Mouse (Mus musculus) embryonic facial prominence, embryonic 12.5 days (tissue): Measurements from ENCODE around the gene Slc2a8. TPM values are rescaled to one million over a fixed set of nuclear protein-coding genes. Genes with fewer than 3 reads are reported as not detected.

Experiments
- ATAC-seq: fragments of 200-750 bp; cut with Nextera tagmentation; 2 replicates; pipeline ENCODE4 v1.8.0; 2017; ENCODE audit not compliant: insufficient number of reproducible peaks, insufficient read depth, low FRiP score, low TSS enrichment
- H3K27ac ChIP-seq: fragments of 300-500 bp; sonication (generic); 2 replicates; pipeline ENCODE4 v1.5.1; 2016; ENCODE audit warnings: mild to moderate bottlenecking
- H3K27me3 ChIP-seq: fragments of 300-500 bp; sonication (generic); 2 replicates; pipeline ENCODE4 v1.6.1; 2016; ENCODE audit warnings: mild to moderate bottlenecking, moderate library complexity
- H3K36me3 ChIP-seq: fragments of 300-500 bp; sonication (generic); 2 replicates; pipeline ENCODE4 v1.6.1; 2016; ENCODE audit warnings: mild to moderate bottlenecking
- H3K4me1 ChIP-seq: fragments of 300-500 bp; sonication (generic); 2 replicates; pipeline ENCODE4 v1.6.1; 2016
- H3K4me2 ChIP-seq: fragments of 300-500 bp; sonication (generic); replicated peaks from 2 replicates; pipeline ENCODE4 v1.6.1; 2016; ENCODE audit warnings: mild to moderate bottlenecking, moderate library complexity
- H3K4me3 ChIP-seq: fragments of 300-500 bp; sonication (generic); 2 replicates; pipeline ENCODE4 v1.5.1; 2016; ENCODE audit warnings: mild to moderate bottlenecking
- H3K9ac ChIP-seq: fragments of 300-500 bp; sonication (generic); 2 replicates; pipeline ENCODE4 v1.6.1; 2016; ENCODE audit warnings: mild to moderate bottlenecking, moderate library complexity
- H3K9me3 ChIP-seq: fragments of 300-500 bp; sonication (generic); 2 replicates; pipeline ENCODE4 v1.6.1; 2016; ENCODE audit warnings: mild to moderate bottlenecking, moderate library complexity
- WGBS: fragments of 180-500 bp; shearing (Covaris S2); methylation state at CpG from one replicate; pipeline ENCODE4 v1.1.7; 2016; 5-methylcytosine and 5-hydroxymethylcytosine counted together
- polyA plus RNA-seq: library from polyadenylated mRNA; unstranded; fragments of >200 nt; fragmentation: Nextera tagmentation; extraction: Ambion mirVana; gene quantifications from 2 replicates; pipeline ENCODE4 v1.2.1, GENCODE M21; 2016

Slc2a8 gene
- polyA plus RNA-seq, 1 experiment from 2014 or later: 24.3 TPM

DNA sequence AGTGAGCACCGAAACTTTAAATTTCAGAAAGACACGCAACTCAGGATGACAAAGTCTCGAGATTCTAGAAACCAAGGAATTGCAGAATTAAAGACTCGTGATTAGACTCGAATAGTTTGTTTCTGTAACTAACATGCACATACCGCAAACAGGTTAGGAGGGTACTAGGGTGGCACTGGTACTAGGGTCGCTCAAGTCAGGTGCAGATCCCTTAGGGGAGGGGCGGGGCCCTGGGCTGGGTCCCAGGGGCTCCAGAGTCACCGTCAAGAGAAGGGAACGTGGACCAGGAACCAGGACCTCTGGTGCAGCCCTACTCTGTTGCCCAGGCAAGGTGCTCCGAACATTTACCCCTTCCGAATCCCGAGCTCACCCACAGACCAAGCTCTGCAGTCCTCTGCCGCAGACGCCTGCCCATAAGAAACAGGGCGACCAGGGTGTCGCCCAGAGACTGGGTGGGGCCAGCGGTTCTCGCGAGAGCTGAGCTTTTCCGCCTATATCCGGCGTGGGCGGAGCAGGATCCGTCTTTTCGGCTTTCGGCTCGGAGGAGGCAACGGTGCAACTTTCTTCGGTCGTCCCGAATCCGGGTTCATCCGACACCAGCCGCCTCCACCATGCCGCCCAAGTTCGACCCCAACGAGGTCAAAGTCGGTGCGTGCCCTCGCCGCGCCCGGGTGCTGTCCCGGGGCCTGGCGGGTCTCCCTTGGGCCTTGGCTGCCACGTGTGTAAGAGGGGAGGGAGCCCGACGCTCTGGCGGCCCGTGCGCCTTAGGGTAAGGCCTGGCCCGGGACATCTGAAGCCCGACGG, 20.5 kb downstream of the Slc2a8 start, which contains the start of the genes Rpl12 and Lrsam1:
Rpl12 (plus strand) TSS at position 368 of the 804 bp plus-strand sequence.
Lrsam1 (minus strand) TSS at position 423 of the 804 bp plus-strand sequence.
- Histone ChIP-seq H3K36me3 (peaks cover 35% of the 10 kb centered on the region), H3K27ac (peak within 1 kb of the TSS; percentile 92), H3K9ac (peak within 1 kb of the TSS; percentile 92), H3K27me3 (no peaks in the 10 kb centered on the region), H3K4me2 (peak within 1 kb of the TSS; percentile 78), H3K4me1 (peaks cover 36% of the 10 kb centered on the region), H3K4me3 (peak within 1 kb of the TSS; percentile 87), H3K9me3 (no peaks in the 10 kb centered on the region)
- WGBS: 3% methylated on average over 55 of the region's 55 CpGs
- ATAC-seq: peak; percentile 79

GRCm38 (mm10) chr2:32960273-32960672, 21.6 kb downstream of the Slc2a8 start:
- no peak for ATAC-seq
- H3K4me1 ChIP-seq: peaks cover 28% of the 10 kb centered on the region
- peak overlapping the region; percentile 78 for H3K4me2 ChIP-seq
- 93% methylated on average over 4 of the region's 4 CpGs for WGBS
- peak overlapping the region; percentile 92 for H3K9ac ChIP-seq
- H3K27ac ChIP-seq: no peak overlapping the region
- H3K36me3 ChIP-seq: peaks cover 42% of the 10 kb centered on the region
- no peaks in the 10 kb centered on the region for H3K27me3 ChIP-seq
- H3K4me3 ChIP-seq: peak overlapping the region; percentile 87; the same call in 1 of the 2 replicates
- H3K9me3 ChIP-seq: no peaks in the 10 kb centered on the region

GRCm38 (mm10) chr2:32957344-32957743, 24.5 kb downstream of the Slc2a8 start:
- H3K9ac ChIP-seq: no peak overlapping the region
- peaks cover 10% of the 10 kb centered on the region for H3K4me1 ChIP-seq
- no peak overlapping the region for H3K27ac ChIP-seq
- H3K27me3 ChIP-seq: no peaks in the 10 kb centered on the region
- H3K4me3 ChIP-seq: no peak overlapping the region
- H3K4me2 ChIP-seq: no peak overlapping the region
- no peak for ATAC-seq
- H3K36me3 ChIP-seq: peaks cover 37% of the 10 kb centered on the region
- WGBS: 64% methylated on average over 8 of the region's 8 CpGs
- H3K9me3 ChIP-seq: no peaks in the 10 kb centered on the region

GRCm38 (mm10) chr2:32954581-32954980, 27.3 kb downstream of the Slc2a8 start:
- H3K36me3 ChIP-seq: peaks cover 50% of the 10 kb centered on the region
- ATAC-seq: no peak
- 91% methylated on average over 2 of the region's 2 CpGs for WGBS

GRCm38 (mm10) chr2:32947454-32947853, 34.4 kb downstream of the Slc2a8 start:
- H3K9ac ChIP-seq: no peak overlapping the region
- peaks cover 44% of the 10 kb centered on the region for H3K36me3 ChIP-seq
- H3K9me3 ChIP-seq: no peaks in the 10 kb centered on the region
- H3K27me3 ChIP-seq: no peaks in the 10 kb centered on the region
- 85% methylated on average over 11 of the region's 11 CpGs for WGBS
- no peaks in the 10 kb centered on the region for H3K4me1 ChIP-seq
- H3K4me3 ChIP-seq: no peak overlapping the region
- no peak overlapping the region for H3K27ac ChIP-seq
- no peak for ATAC-seq
- no peak overlapping the region for H3K4me2 ChIP-seq

More at GRCm38 (mm10) chr2:32954581-32954980, 27.3 kb downstream of the Slc2a8 start:
- Histone ChIP-seq H3K4me1 (no peaks in the 10 kb centered on the region), H3K9ac (no peak overlapping the region), H3K9me3 (no peaks in the 10 kb centered on the region), H3K27me3 (no peaks in the 10 kb centered on the region), H3K4me3 (no peak overlapping the region), H3K27ac (no peak overlapping the region), H3K4me2 (no peak overlapping the region)

DNA sequence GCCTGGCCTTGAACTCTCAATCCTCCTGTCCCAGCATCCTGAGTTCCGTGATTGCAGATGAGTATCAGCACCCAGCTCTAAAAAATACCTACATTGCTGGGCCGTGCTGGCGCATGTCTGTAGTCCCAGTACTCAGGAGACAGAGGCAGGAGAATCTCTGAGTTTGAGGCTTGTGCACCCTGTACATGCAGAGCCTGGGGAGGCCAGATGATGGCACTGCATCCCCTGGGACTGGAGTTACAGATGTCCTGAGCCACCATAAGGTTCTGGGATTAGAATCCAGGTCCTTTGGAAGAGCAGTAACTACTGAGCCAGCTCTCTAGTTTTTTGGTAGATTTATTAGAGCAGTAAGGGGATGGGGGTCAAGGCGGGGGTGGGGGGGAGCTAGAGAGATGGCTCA, 41.4 kb downstream of the Slc2a8 start:
- WGBS: 94% methylated on average over 4 of the region's 4 CpGs
- H3K9ac ChIP-seq: no peak overlapping the region
- ATAC-seq: no peak
- no peaks in the 10 kb centered on the region for H3K4me1 ChIP-seq
- no peaks in the 10 kb centered on the region for H3K27me3 ChIP-seq
- H3K4me3 ChIP-seq: no peak overlapping the region
- no peak overlapping the region for H3K4me2 ChIP-seq
- H3K9me3 ChIP-seq: no peaks in the 10 kb centered on the region
- peaks cover 59% of the 10 kb centered on the region for H3K36me3 ChIP-seq
- H3K27ac ChIP-seq: no peak overlapping the region

DNA sequence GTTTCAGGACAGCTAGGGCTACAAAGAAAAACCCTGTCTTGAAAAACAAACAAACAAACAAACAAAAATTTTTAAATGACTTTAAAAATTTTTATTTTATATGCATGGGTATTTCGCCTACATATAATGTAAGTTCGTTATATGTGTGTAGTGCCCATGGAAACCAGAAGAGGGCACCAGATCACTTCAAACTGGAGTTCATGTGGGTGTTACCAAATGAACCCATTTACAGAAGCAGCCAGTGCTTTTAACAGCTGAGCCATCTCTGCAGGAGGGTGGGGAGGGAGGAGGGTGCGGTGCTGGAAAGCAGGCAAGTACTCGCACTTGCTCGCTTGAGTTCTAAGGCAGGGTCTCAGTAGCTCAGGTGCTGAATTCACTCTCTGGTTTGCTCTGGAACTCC, 42.5 kb downstream of the Slc2a8 start:
- no peak overlapping the region for H3K9ac ChIP-seq
- ATAC-seq: no peak
- H3K27ac ChIP-seq: no peak overlapping the region
- 70% methylated on average over 5 of the region's 5 CpGs for WGBS
- H3K27me3 ChIP-seq: no peaks in the 10 kb centered on the region
- no peak overlapping the region for H3K4me3 ChIP-seq
- H3K36me3 ChIP-seq: peaks cover 48% of the 10 kb centered on the region
- H3K9me3 ChIP-seq: no peaks in the 10 kb centered on the region
- H3K4me2 ChIP-seq: no peak overlapping the region
- no peaks in the 10 kb centered on the region for H3K4me1 ChIP-seq

DNA sequence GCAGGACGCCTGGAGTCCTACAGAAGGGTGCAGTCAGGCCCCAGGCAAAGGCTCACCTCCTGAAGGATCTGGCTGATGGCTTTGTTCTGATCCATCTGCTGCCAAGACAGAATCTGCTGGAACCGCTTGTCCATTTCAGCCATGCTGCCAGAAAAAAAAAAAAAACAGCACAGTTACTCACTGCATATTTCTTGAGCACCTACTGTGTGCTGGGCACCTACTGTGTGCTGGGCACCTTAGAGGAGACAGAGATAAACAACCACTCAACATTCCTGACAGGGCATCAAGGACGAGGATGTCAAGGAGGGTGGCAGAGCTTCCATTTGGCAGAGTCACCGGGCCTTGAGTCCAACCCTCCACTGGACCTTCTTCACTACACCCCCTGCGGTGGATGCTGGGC, 43.1 kb downstream of the Slc2a8 start:
- no peak for ATAC-seq
- H3K9me3 ChIP-seq: no peaks in the 10 kb centered on the region
- H3K9ac ChIP-seq: no peak overlapping the region
- peaks cover 47% of the 10 kb centered on the region for H3K36me3 ChIP-seq
- 86% methylated on average over 5 of the region's 5 CpGs for WGBS
- H3K4me1 ChIP-seq: no peaks in the 10 kb centered on the region
- no peak overlapping the region for H3K4me3 ChIP-seq
- H3K27me3 ChIP-seq: no peaks in the 10 kb centered on the region
- no peak overlapping the region for H3K27ac ChIP-seq
- H3K4me2 ChIP-seq: no peak overlapping the region

DNA sequence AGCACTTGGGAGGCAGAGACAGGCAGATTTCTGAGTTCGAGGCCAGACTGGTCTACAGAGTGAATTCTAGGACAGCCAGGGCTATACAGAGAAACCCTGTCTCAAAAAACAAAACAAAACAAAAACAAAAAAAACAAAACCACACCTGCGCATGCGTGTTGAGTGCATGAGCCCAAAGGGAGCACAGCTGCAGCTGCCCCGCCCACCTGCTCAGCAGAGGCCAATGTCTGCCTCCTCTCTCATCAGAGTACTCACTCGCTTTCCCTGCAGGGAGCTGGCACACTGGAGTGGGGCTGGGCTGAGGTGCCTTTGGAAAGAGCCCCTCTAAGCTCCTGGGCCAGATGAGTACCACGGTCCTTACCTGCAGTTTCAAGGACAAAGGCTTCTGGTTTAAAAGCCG, 50.2 kb downstream of the Slc2a8 start:
- no peak for ATAC-seq
- H3K36me3 ChIP-seq: peaks cover 28% of the 10 kb centered on the region; the same call in 1 of the 2 replicates
- H3K27me3 ChIP-seq: no peaks in the 10 kb centered on the region
- no peak overlapping the region for H3K27ac ChIP-seq
- no peak overlapping the region for H3K4me2 ChIP-seq
- H3K4me1 ChIP-seq: no peaks in the 10 kb centered on the region
- no peaks in the 10 kb centered on the region for H3K9me3 ChIP-seq
- 83% methylated on average over 7 of the region's 7 CpGs for WGBS
- H3K4me3 ChIP-seq: no peak overlapping the region
- no peak overlapping the region for H3K9ac ChIP-seq

GRCm38 (mm10) chr2:32928947-32929829, 52.7 kb downstream of the Slc2a8 start:
- H3K27me3 ChIP-seq: no peaks in the 10 kb centered on the region
- no peak overlapping the region for H3K9ac ChIP-seq
- no peak overlapping the region for H3K27ac ChIP-seq
- WGBS: 86% methylated on average over 19 of the region's 19 CpGs
- H3K4me1 ChIP-seq: no peaks in the 10 kb centered on the region
- H3K4me2 ChIP-seq: no peak overlapping the region
- ATAC-seq: no peak
- no peak overlapping the region for H3K4me3 ChIP-seq
- no peaks in the 10 kb centered on the region for H3K9me3 ChIP-seq
- peaks cover 35% of the 10 kb centered on the region for H3K36me3 ChIP-seq

DNA sequence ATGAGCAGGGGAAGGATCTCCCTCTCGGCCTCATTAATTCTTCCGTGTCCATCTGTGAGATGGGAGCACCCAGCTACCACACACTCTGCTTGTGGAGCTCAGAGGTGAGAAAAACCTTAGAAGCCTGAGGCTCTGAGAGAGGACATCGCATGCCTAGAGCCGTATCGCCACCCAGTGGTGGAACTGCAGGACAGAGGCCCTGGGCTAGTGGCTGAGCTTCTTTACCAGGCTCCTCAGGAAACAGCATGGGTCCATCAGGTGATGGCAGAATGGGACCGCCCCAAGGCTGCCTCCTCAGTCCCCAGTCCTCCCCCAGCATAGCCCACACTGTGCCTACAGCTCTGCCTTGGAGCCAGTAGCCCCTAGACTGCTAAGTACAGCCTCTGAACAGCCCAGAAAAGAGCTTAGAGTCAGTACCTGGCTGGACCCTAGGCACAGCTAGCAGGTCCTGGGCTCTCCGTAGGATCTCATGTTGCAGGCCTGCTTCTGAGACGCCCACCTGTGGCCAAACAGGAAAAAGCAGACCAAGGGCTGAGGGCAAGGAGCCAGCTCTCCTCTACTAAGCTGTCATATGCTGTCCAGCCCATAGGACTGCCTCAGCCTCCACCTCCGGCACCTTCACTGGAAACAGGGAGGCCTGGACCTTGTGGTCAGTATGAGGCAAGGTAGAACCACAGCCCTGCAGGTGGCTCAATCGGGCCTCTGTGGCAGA, 53.5 kb downstream of the Slc2a8 start:
- WGBS: 31% methylated on average over 10 of the region's 10 CpGs

More for the DNA sequence above, 53.5 kb downstream of the Slc2a8 start:
- 0 out of 2 replicates have a peak, but pooled peaks have one; percentile 28 for ATAC-seq
- Histone ChIP-seq H3K36me3 (peaks cover 43% of the 10 kb centered on the region), H3K27me3 (no peaks in the 10 kb centered on the region), H3K4me2 (no peak overlapping the region), H3K9ac (no peak overlapping the region), H3K4me3 (no peak overlapping the region), H3K9me3 (no peaks in the 10 kb centered on the region), H3K27ac (no peak overlapping the region), H3K4me1 (no peaks in the 10 kb centered on the region)
